Mouse (Mus musculus): ENCODE results near the gene Ccrl2.

Ccrl2 gene

DNA sequence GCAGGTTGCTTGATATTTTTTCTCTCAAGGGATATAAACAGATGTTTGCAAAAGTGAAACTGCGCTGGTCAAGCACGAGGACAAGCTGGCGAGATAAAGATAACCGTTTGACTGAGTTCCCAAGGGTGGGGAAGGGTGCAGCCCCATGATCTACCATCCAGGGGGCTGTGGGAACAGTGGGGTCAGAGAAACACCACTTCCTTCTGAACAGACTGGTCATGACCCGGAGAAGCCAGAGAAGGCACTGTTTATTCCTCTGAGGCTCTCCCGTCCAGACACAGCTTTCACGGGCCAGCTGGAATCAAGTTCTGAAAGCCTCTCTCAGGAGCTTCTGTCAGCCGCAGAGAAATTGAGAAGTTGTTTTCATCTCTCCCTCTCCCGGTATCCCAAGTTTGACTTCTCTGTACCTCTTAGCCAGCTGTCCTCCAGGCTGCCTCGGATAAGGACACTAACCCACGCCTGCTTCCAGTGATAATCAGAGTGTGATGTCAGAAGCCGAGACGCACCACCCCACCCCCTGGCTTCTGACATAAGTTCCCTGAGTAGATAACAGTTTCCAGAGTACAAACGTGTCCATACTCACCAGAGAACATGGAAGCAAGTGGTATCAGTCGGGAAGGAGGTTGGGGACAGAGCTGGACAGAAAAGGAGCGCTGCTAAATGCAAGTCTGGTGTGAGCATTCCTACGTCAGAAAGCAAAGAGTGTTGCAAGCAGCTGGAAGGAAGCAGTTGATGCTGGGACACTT, at the start of gene Ccrl2:
Gene Ccrl2, minus strand, starts transcription at position 722 of the 746 bp plus-strand sequence.
- DNase-seq (ENCODE audit: low spot score) = peak; percentile 49

DNA sequence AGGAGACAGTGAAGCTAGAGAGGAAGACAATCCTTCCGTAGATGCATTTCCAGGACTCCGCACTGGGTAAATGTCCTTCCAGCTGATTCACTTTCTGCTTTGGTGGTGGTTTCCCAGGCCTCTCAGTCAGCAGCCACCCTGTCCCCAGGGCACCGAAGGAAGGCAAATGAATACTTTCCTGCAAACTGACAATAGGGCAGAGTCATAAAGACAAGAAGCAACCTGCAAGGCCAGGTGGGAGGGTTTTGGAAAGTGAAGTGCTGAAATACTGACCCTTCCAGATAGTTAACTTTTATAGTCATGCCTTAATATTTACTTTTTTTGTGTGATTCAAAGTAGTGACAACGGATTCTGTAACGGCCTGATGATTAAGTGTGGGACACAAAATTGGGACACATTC, 46.6 kb upstream of the Ccrl2 start:
- no peak for DNase-seq (ENCODE audit: low spot score)

GRCm38 (mm10) chr9:111103293-111103692, 46.0 kb upstream of the Ccrl2 start:
- no peak for DNase-seq (ENCODE audit: low spot score)

DNA sequence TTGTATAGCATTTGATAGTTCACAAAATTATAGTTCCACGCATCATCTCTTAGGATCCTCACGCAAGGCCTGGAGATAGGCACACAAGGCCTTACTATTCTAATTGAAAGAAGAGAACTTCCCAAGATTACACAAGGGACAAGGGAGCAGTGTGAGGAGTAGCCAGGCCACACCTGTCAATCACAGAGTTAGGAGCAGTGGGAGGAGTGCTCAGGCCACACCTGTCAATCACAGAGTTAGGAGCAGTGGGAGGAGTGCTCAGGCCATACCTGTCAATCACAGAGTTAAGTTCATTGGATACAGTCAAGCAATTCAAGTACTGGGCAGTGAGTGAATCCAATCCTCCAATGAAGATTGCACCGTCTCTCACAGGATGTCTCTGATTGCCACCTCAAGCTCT, 43.1 kb upstream of the Ccrl2 start:
- DNase-seq (ENCODE audit: low spot score) = no peak

GRCm38 (mm10) chr9:111097543-111097942, 40.2 kb upstream of the Ccrl2 start:
- DNase-seq (ENCODE audit: low spot score) = no peak

GRCm38 (mm10) chr9:111096419-111097326, 39.4 kb upstream of the Ccrl2 start:
- no peak for DNase-seq (ENCODE audit: low spot score)

DNA sequence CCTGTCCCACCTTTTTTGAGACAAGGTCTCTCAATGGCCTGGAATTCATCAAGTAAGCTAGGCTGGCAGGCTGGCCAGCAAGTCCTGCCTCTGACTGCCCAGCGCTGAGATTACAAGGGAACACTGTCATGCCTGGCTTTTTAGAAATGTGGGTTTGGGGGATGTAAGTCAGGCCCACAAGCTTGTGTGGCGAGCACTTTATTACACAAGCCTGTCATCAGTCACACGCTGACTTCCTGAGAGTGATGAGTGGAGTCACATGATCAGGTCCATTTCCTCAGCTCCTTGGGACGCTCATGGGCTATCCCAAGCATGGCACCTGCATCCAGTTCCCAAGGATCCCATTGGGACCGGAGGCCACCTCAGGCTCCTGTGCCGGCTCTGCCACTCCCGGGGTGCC, 38.4 kb upstream of the Ccrl2 start:
- no peak for DNase-seq (ENCODE audit: low spot score)

GRCm38 (mm10) chr9:111094626-111095025, 37.3 kb upstream of the Ccrl2 start:
- no peak for DNase-seq (ENCODE audit: low spot score)

DNA sequence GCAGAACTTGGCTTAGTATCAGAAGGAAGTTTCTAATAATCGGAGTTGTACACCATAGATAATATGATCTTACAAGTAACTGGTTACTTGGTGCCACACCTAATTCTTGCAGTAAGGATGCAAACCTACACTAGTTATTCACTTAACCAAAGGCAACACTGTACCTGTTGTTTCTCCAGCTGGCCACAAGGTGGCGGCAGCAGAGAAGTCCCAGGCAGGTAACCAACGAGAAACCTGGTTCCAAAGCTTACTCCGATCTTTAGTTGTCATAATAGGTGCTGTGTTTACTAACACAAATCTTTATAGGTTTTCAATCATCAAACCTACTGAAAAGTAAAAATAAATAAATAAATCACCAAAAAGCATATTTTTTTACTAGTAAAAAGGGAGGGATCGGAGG, 35.8 kb upstream of the Ccrl2 start:
- DNase-seq (ENCODE audit: low spot score) = peak; percentile 74

- no peak for DNase-seq (ENCODE audit: low spot score)
These were observed 35.3 kb upstream of the Ccrl2 start for GRCm38 (mm10) chr9:111092657-111093056.

DNA sequence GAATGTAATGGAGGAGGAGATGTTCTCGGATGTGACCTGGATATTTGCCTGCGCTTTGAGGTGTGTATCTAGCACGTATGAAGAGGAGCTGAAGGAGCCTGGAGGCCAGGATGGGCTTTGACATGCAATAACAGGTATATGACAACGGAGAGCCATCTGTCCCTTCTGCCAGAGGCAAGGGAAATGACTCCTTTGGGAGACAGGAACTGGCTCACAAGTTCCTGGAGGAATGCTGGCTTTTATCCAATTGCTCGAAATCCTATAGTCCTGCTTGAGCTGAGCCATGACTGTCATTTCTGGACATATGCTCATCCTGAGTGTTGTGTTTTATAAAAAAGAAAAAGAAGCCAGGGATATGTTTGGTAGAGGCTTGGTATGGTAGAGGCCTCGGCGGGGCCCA, 31.6 kb upstream of the Ccrl2 start:
- DNase-seq (ENCODE audit: low spot score) = no peak

DNA sequence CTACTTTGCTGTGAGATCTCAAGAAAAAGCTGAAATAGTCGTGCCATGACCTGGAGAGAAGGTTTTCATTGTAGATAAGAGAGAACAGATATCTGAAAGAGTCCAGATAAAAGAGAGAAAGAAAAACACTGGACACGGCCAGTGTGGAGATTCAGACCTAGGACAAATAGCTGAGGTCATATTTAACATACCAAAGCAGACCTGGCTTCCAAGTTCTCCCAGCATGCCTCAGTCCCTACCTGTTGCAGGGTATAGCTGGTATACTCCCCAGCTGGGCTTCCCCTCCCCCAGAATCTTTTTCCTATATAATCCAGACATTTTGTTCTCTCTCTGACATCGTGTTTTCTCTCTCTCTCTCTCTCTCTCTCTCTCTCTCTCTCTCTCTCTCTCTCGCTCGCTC, 30.6 kb upstream of the Ccrl2 start:
- DNase-seq (ENCODE audit: low spot score) = no peak

DNA sequence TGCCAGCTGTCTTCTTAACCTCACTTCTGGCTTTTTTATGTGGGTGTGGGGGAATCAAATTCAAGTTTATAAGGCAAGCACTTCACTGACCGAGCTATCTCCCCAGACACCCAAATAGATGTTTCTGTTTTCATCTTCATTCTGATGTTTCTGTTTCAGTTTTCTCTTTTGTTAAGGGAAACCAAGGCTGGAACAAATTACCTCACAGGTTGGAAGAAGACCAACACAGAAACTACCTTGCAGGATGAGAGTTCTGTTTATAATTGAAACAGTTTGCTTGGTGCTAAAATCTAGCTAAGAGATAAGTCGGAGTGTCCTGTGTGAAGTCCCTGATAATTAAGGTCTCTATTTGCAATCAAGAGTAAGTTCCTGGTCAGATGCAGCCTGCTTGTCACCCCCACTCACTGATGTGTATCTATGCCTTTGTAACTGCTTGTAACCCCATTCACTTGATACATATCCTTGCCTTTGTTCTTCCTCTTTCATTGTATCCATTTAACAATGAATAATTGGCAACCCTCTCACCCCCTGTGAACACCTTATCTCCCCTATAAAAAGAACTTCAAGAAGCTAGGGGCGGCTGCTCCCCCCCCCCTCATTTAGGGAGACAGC, 29.8 kb upstream of the Ccrl2 start:
- DNase-seq (ENCODE audit: low spot score) = no peak

DNA sequence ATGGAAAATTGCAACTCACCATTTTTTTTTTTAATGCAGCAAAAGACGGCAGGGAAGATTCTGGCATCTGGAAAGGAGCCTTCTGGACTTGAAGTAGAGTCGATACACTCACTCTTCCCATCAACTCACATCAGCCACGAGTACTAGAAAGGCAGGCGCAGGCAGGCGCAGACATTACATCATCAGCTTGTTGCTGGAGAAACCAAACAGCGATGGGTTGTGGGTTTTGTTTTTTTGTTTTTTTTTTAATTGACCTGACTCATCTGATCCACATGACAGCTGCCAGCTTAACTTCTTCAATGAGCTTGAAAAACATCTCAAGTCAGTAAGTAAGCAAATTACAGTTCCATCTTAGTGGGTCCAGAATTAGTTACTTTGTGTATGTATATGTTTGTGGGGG, 28.8 kb upstream of the Ccrl2 start:
- DNase-seq (ENCODE audit: low spot score) = no peak

DNA sequence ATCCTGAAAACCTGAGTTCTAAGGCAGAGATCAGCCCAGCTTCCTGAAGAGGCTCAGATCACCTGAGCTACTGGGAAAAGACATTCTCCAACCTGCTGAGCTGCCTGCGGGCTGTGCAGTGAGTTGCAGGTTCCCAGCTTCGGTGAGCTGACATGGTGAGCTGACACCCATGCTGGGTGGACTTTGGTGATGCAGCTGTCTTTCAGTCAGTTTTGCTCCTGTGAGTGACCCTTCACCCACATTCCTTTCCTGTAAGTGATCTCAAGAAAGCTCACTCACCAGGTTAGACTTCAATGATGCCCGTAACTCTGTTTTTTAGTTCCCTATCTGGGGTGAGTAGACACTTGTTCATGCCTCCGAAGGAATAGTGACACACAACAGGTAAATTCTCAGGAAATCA, 28.0 kb upstream of the Ccrl2 start:
- DNase-seq (ENCODE audit: low spot score) = no peak

GRCm38 (mm10) chr9:111081765-111082164, 24.4 kb upstream of the Ccrl2 start:
- no peak for DNase-seq (ENCODE audit: low spot score)

DNA sequence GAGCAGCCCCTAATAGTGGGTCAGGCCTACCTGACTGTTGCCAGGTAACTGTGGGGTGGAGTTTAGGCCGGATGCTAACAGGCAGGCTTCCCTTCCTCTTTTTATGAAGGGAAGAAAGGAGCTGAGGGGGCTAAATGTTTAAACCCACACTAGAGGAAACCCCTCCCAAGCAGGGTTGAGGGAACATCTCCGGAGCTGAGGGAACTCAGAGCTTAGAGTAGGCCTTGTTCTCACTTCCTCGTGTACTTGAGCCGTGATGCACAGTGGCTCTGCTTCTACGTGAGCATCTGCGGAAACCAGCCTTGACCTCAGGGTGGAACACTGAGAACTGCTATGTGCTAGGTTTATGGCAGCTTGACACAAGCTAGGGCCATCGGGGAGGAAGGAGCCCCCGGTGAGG, 23.5 kb upstream of the Ccrl2 start:
- DNase-seq (ENCODE audit: low spot score) = no peak

DNA sequence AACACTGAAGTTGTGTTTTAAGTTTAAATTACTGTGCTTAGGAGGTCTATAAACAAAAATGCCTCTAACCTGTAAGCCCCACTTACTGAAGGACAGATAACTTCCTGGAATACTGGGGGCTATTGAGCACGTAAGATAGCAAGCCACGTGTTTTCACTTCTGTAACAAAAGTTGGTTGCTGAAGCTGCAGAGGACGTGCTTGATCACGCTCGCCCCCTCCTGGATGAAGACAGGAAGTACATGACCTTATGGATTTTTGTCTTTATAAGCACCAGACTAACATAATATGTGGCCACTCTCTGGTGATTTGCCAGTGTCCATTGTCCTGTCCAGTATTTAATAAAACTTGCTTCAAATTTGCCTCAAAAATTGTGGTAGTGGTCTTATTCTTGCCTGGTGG, 20.4 kb upstream of the Ccrl2 start:
- DNase-seq (ENCODE audit: low spot score) = peak; percentile 54

DNA sequence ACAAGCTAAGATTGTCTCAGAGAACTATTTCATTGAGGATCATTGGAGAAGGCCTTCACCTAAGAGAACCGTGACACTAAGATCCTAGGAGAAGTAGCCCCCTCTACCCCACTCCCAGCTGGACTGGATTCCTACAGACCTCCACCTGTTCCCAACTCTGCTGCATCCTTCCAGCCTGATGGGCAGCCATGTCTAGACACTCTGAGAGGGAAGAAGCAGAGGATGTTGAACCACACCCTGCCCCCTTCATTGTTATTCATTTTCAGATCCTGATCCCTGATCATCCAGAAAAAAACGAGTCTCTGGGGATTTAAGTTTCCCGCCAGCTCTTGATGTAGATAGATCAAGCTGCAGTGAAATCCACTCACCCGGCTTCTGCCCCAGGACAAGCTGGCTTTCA, 15.7 kb upstream of the Ccrl2 start:
- DNase-seq (ENCODE audit: low spot score) = no peak

GRCm38 (mm10) chr9:111072175-111072574, 14.9 kb upstream of the Ccrl2 start:
- DNase-seq (ENCODE audit: low spot score) = peak; percentile 40

GRCm38 (mm10) chr9:111070546-111070961, 13.2 kb upstream of the Ccrl2 start:
- DNase-seq (ENCODE audit: low spot score) = peak; percentile 72

- no peak for DNase-seq (ENCODE audit: low spot score)
These were observed 9.7 kb upstream of the Ccrl2 start for GRCm38 (mm10) chr9:111067052-111067451.

DNA sequence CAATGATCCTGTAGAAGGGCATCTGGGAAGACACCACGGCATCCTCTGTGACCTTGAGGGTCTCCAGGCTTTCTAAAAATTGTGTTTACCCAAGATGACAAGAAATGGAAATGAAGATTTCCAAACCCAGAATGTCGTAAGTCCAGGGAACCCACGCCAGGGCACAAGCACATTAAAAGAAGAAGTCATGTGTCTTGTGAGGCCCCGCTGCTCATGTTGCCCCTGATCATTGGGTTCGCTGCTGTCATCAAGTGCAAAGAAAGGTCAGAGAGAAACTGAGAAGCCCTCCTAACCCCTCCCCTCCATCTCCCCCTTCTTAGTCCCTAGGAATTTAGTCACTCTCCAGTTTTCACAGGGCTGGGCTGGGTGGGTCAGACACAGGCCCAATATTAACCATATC, 5.5 kb upstream of the Ccrl2 start:
- DNase-seq (ENCODE audit: low spot score) = no peak
